Mouse (Mus musculus) embryonic fibroblast, embryonic 13.5 days (primary cell): ENCODE data around the gene Ptprb.

Source experiments
- CTCF ChIP-seq: IDR thresholded peaks from 2 replicates; pipeline ENCODE4 v1.5.1; 2011; ENCODE audit warnings: mild to moderate bottlenecking, control low read depth, low read length, moderate library complexity, borderline replicate concordance; ENCODE audit not compliant: insufficient read depth
- POLR2A ChIP-seq: IDR thresholded peaks from 2 replicates; pipeline ENCODE4 v1.6.1; 2011; ENCODE audit warnings: low read depth, mild to moderate bottlenecking, control low read depth, low read length, moderate library complexity

DNA sequence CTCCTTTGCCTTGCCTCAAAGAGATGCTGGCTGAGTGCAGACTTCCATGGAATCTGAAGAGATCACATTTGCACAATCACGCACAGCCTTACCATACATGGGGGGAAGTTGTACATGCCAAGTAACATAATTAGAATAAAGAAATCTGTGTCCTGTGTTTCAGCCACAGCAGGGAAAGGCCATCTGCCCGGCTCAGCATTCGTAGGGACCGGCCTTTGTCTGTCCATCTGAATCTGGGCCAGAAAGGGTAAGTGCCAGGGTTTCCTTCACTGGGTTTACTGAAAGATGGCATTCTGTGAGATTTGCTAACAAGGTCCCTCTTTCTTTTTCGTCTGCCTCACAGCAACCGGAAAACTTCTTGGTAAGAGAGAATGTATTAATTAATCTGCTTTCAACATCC, 86.9 kb downstream of the Ptprb start:
- TF ChIP-seq CTCF (no peak), POLR2A (no peak)
